Mouse (Mus musculus): ENCODE results near the gene Pilra.
A peak's percentile ranks its signal among the peaks of the same experiment; 100 is the strongest.

Pilra gene

GRCm38 (mm10) chr5:137782776-137783522, 53.1 kb downstream of the Pilra start:
- no peak for DNase-seq (ENCODE audit: extremely low read depth, insufficient read length, low spot score)

GRCm38 (mm10) chr5:137781661-137782060, 54.4 kb downstream of the Pilra start:
- no peak for DNase-seq (ENCODE audit: extremely low read depth, insufficient read length, low spot score)

- DNase-seq (ENCODE audit: extremely low read depth, insufficient read length, low spot score): peak; percentile 67
Measured at GRCm38 (mm10) chr5:137779053-137779933, 56.8 kb downstream of the Pilra start.

- DNase-seq (ENCODE audit: extremely low read depth, insufficient read length, low spot score): peak; percentile 99
Measured at GRCm38 (mm10) chr5:137778635-137779034, 57.4 kb downstream of the Pilra start, which contains the start of gene Ppp1r35. Gene Ppp1r35 (plus strand): TSS chr5:137778849.

- DNase-seq (ENCODE audit: extremely low read depth, insufficient read length, low spot score): no peak
Measured at GRCm38 (mm10) chr5:137777267-137777845, 58.7 kb downstream of the Pilra start.

- DNase-seq (ENCODE audit: extremely low read depth, insufficient read length, low spot score): peak; percentile 44
Measured at GRCm38 (mm10) chr5:137776408-137776918, 59.6 kb downstream of the Pilra start.

GRCm38 (mm10) chr5:137775587-137776290, 60.3 kb downstream of the Pilra start:
- no peak for DNase-seq (ENCODE audit: extremely low read depth, insufficient read length, low spot score)

GRCm38 (mm10) chr5:137772755-137773154, 63.3 kb downstream of the Pilra start:
- DNase-seq (ENCODE audit: extremely low read depth, insufficient read length, low spot score): no peak
